Mouse (Mus musculus) c-Kit-negative CD71-positive TER-119-positive erythroid progenitor cells, embryonic 14.5 days (primary cell): ENCODE measurements around the gene Tnfsf13.

ENCODE experiments used
- DNase-seq: peaks from one replicate; pipeline ENCODE4 v3.0.0-alpha.2; 2013; ENCODE audit warnings: low read depth, low spot score

Gene Tnfsf13

DNA sequence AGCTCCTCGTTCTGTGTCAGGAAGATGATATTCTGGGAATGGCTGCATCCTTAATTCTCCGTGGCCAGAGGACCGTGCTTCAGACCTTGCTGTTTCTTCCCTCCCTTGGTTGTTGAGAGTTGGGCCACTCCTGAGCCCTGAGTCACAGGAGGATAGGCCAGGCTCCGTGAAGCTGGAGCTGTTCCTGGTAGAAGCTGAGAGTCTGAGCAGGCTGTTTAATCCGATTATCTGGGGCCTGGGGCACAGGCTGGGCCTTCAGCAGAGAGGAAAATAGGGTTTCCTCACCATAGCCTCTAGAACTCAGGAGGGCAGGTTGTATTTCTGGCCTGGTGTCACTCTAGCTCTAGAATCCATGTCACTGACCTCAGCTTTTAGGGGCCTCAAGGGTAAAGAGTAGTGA, 32.2 kb downstream of the Tnfsf13 start:
- DNase-seq: no peak

DNA sequence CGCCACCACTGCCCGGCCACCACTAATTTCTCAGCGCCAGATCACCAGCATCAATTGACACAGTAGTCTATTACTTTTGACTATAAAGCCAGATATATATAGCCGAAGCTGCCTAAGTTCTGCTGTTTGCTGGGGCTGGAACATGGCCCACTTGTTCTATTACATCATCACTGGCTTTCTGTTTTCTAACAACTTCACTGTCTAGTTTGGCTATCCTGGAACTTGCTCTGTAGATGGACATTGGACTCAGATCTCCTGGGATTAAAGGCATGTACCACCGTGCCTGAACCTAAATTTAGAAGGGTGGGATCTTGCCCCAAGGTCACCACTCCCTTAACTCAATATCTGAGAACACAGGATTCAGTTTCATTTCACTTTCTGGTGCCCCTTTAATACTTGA, 39.7 kb downstream of the Tnfsf13 start:
- no peak for DNase-seq

DNA sequence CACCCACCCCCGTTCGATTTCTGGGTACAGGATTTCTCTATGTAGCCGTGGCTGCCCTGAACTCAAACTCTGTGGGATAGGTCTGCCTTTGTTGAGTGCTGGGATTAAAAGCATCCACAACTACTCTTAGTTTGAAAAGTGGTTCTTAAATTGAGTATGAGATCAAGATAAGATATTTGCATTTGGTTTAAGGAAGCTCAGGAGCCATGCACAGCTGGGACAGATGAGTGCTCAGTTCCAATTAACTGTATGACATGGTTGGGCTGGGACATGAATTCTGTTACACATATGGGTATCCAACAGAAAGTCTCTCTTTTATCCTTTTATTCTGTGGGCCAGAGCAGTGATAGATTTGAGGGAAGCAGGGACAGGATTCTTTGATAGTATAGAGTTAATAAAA, 50.1 kb downstream of the Tnfsf13 start:
- no peak for DNase-seq

DNA sequence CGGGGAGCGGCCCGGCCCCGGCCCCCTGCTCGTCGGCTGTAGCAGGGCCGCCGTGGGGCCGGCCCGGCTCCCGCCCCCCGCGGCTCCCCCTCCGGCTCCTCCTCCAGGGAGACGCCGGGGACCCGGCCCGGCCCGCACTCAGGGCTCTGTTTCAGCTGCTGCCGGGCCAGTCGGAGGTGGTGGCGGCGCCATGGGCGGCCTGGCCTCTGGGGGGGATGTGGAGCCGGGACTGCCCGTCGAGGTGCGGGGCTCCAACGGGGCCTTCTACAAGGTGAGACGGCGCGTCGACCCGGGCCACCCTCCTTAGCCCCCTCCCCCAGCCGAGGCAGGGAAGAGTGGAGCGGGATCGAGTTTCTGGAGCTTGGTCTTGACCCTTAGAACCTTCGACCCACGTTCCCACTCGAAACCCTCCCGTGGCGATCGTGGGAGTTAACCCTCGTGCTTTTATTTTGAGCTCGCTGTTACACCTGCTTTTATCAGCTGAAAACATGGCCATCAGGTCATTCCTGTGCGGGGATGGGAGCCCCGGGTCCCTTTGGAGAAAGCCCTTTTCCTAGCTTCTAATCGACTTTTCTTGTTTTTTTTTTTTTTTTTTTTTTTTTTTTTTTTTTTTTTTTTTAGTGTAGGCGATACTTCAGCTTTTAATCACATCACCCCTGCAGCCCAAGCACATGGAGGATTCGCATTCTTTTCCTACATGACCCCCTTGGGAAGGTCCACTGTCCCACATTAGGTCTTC, 52.3 kb downstream of the Tnfsf13 start:
- DNase-seq: no peak
